Mouse (Mus musculus) spleen, adult 2 months (tissue): ENCODE results near the gene Elmsan1. TPM values are rescaled to one million over a fixed set of nuclear protein-coding genes. Genes with fewer than 3 reads are reported as not detected.

ENCODE experiments used
- DNase-seq, 2 experiments: peaks; one replicate each; pipeline versions ENCODE4 v3.0.0 to v3.0.0-alpha.2; 2012 to 2021; ENCODE audit warnings: low spot score in 2 of 2, low read depth in 1 of 2
- H3K27ac ChIP-seq: fragments of 200-500 bp; 2 replicates; pipeline ENCODE4 v1.5.1; 2012; ENCODE audit warnings: low read length, inconsistent platforms; ENCODE audit not compliant: insufficient read depth
- H3K27me3 ChIP-seq: fragments of 200-500 bp; 2 replicates; pipeline ENCODE4 v1.6.1; 2012; ENCODE audit warnings: mild to moderate bottlenecking, moderate library complexity, low read length, inconsistent platforms; ENCODE audit not compliant: control insufficient read depth, insufficient read depth
- H3K36me3 ChIP-seq: fragments of 200-500 bp; 2 replicates; pipeline ENCODE4 v1.6.1; 2012; ENCODE audit warnings: mild to moderate bottlenecking, low read length, inconsistent platforms; ENCODE audit not compliant: control insufficient read depth, insufficient read depth
- H3K4me1 ChIP-seq: fragments of 200-500 bp; 2 replicates; pipeline ENCODE4 v1.6.1; 2011; ENCODE audit warnings: inconsistent platforms; ENCODE audit not compliant: control insufficient read depth, insufficient read depth, insufficient read length
- H3K4me3 ChIP-seq: fragments of 200-500 bp; 2 replicates; pipeline ENCODE4 v1.5.1; 2011; ENCODE audit warnings: mild to moderate bottlenecking, inconsistent platforms; ENCODE audit not compliant: insufficient read depth, insufficient read length; ENCODE audit errors: extremely low read depth
- CTCF ChIP-seq: fragments of 200-500 bp; IDR thresholded peaks from 2 replicates; pipeline ENCODE4 v1.5.1; 2011; ENCODE audit warnings: mild to moderate bottlenecking, inconsistent platforms; ENCODE audit not compliant: insufficient read depth, insufficient read length, insufficient replicate concordance; ENCODE audit errors: extremely low read depth
- POLR2A ChIP-seq: fragments of 200-500 bp; IDR thresholded peaks from 2 replicates; pipeline ENCODE4 v1.6.1; 2011; ENCODE audit warnings: low read depth, low read length, inconsistent platforms
- WGBS: fragments of 180-500 bp; shearing (Covaris S2); methylation state at CpG from one replicate; pipeline ENCODE4 v1.1.7; 2018; 5-methylcytosine and 5-hydroxymethylcytosine counted together
- polyA plus RNA-seq: library from polyadenylated mRNA; depleted of rRNA; stranded (reverse); fragments of >200 nt; gene quantifications from 2 replicates; pipeline ENCODE4 v1.2.3, GENCODE M21; 2012

Gene Elmsan1
- polyA plus RNA-seq, 1 experiment: 30.6 TPM

- Histone ChIP-seq H3K27ac (peak overlapping the region; percentile 96), H3K4me3 (peak overlapping the region; percentile 50), H3K36me3 (peaks cover 24% of the 10 kb centered on the region), H3K27me3 (no peaks in the 10 kb centered on the region), H3K4me1 (peaks cover 59% of the 10 kb centered on the region)
- DNase-seq: peak; percentile 62 to 78
- TF ChIP-seq CTCF (no peak), POLR2A (no peak)
- WGBS: 1% methylated on average over 20 of the region's 20 CpGs
These were observed 43.0 kb downstream of the Elmsan1 start for GRCm38 (mm10) chr12:84175659-84176061.

- peaks cover 24% of the 10 kb centered on the region for H3K36me3 ChIP-seq
- H3K4me3 ChIP-seq: no peak overlapping the region
- H3K27me3 ChIP-seq: no peaks in the 10 kb centered on the region
- peak in 1 of 2 experiments; percentile 3 for DNase-seq
- H3K4me1 ChIP-seq: peaks cover 51% of the 10 kb centered on the region
- WGBS: 44% methylated on average over 6 of the region's 6 CpGs
- TF ChIP-seq CTCF: no peak
- no peak for TF ChIP-seq POLR2A
- H3K27ac ChIP-seq: peak overlapping the region; percentile 96
These were observed 43.8 kb downstream of the Elmsan1 start for GRCm38 (mm10) chr12:84174871-84175270.

GRCm38 (mm10) chr12:84174190-84174811 lies 44.4 kb downstream of the Elmsan1 start:
- peaks cover 24% of the 10 kb centered on the region for H3K36me3 ChIP-seq

GRCm38 (mm10) chr12:84173309-84173915 lies 45.3 kb downstream of the Elmsan1 start:
- DNase-seq: peak in 1 of 2 experiments; percentile 5

More at GRCm38 (mm10) chr12:84174190-84174811, 44.4 kb downstream of the Elmsan1 start:
- no peak overlapping the region for H3K4me3 ChIP-seq
- TF ChIP-seq CTCF: no peak
- no peak for TF ChIP-seq POLR2A
- WGBS: 60% methylated on average over 9 of the region's 9 CpGs
- peak overlapping the region; percentile 96 for H3K27ac ChIP-seq
- no peak for DNase-seq
- H3K27me3 ChIP-seq: no peaks in the 10 kb centered on the region
- peaks cover 50% of the 10 kb centered on the region for H3K4me1 ChIP-seq

GRCm38 (mm10) chr12:84172862-84173261 lies 45.8 kb downstream of the Elmsan1 start:
- Histone ChIP-seq H3K27me3 (no peaks in the 10 kb centered on the region), H3K27ac (peak overlapping the region; percentile 96; the same call in 1 of the 2 replicates), H3K4me3 (no peak overlapping the region), H3K36me3 (peaks cover 27% of the 10 kb centered on the region), H3K4me1 (peaks cover 36% of the 10 kb centered on the region)
- 93% methylated on average over 17 of the region's 17 CpGs for WGBS
- no peak for TF ChIP-seq CTCF
- no peak for TF ChIP-seq POLR2A
- peak in 1 of 2 experiments; percentile 5 for DNase-seq

More at GRCm38 (mm10) chr12:84173309-84173915, 45.3 kb downstream of the Elmsan1 start:
- Histone ChIP-seq H3K36me3 (peaks cover 25% of the 10 kb centered on the region), H3K27ac (peak overlapping the region; percentile 96; the same call in 1 of the 2 replicates), H3K4me1 (peaks cover 42% of the 10 kb centered on the region), H3K27me3 (no peaks in the 10 kb centered on the region), H3K4me3 (no peak overlapping the region)
- TF ChIP-seq CTCF (no peak), POLR2A (no peak)
- 84% methylated on average over 13 of the region's 13 CpGs for WGBS

GRCm38 (mm10) chr12:84172216-84172615 lies 46.5 kb downstream of the Elmsan1 start:
- Histone ChIP-seq H3K27me3 (no peaks in the 10 kb centered on the region), H3K4me3 (no peak overlapping the region), H3K4me1 (peaks cover 30% of the 10 kb centered on the region), H3K27ac (no peak overlapping the region), H3K36me3 (peaks cover 27% of the 10 kb centered on the region)
- TF ChIP-seq POLR2A (no peak), CTCF (no peak)
- DNase-seq: no peak
- WGBS: 80% methylated on average over 3 of the region's 3 CpGs
